Mouse (Mus musculus): Measurements from ENCODE around the gene Fcrlb.

The Fcrlb gene

DNA sequence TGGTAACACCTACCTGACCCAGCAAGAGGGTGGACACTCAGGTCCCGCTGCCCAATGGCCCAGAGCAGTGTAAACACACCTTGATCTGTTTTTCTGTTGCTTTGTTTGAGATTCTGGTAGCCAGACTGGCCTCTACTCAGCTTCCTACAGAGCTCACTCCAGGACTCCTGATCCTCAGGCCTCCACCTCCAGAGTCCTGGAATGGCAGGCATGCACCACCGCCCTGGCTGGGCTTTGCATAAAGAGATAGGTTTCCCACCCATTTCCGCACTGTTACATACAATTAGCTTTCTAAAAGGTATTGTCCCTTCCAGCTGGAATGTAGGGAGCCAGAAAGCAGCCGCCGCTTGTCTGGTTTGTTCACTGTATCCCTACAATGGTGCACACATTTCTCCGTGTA, 41.3 kb downstream of the Fcrlb start:
- DNase-seq (ENCODE audit: extremely low spot score, low spot score) = no peak

DNA sequence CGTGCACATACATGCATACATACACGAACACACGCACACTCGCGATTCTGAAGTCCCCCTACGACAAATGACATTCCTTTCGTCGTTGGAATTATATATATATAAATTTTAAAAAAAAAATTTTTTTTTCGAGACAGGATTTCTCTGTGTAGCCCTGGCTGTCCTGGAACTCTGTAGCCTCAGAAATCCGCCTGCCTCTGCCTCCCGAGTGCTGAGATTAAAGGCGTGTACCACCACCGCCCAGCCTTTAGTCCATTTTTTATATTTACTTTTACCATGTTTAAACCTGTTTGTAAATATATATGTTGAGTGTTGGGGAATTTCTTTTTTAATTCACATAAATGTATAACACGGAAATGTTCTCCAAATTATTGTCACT, 43.8 kb downstream of the Fcrlb start:
- DNase-seq (ENCODE audit: extremely low spot score, low spot score) = no peak

DNA sequence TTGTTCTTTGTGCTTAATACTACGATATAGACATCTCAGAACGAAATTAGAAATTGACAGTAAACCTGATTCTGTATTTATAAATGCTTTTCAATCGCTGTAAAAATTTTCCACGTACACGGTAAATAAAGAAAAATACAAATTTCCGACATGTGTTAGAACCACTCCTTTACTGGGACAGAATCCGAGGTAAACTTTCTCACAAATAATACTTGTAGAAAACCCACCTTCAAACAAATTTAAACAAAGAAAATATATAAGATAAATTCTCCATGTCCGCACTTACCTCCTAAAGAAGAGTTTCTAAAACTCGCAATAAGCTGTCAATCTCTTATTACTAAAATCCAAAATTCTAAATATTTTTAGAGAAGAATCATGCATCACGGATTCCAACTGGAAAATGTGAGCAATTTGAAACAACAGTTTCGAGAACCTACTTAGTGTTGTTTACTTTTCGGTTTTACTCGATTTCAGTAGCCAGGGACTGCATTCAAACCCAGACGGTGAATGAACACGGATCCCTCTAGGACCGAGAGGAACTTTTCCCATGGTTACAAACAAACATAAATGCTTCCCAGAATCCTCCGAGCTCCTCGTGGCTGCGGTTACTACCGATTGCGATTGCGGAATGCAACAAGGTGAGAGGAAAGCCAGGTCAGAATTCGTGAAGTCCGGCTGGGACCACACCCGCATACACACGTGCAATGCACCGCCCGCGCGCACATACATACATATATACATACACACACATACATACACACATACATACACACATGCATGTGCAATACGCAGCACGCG, 44.4 kb downstream of the Fcrlb start:
- DNase-seq (ENCODE audit: extremely low spot score, low spot score) = peak; percentile 80

DNA sequence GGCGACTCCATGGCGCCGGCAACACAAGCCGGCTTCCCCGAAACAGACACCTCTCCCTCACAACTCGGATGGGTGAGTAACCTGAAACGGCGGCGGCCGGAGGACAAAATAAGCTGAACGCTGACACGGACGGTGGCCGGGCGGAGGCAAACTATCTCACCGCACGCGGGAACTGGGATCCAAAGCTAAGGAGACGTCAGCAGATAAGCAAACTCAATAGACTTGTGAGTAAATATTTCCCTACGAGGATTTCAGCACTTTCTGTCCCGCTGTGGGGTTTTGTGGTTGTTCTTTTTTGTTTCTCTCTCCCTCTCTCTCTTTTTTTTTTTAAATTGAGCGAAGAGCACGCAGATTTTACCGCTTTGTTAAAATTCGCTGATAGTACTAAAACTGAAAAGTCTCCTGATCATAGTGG, 45.0 kb downstream of the Fcrlb start, which contains the start of gene Atf6:
TSS of gene Atf6 (minus strand) at position 81 of the 415 bp plus-strand sequence.
- peak; percentile 97 for DNase-seq (ENCODE audit: extremely low spot score, low spot score)

DNA sequence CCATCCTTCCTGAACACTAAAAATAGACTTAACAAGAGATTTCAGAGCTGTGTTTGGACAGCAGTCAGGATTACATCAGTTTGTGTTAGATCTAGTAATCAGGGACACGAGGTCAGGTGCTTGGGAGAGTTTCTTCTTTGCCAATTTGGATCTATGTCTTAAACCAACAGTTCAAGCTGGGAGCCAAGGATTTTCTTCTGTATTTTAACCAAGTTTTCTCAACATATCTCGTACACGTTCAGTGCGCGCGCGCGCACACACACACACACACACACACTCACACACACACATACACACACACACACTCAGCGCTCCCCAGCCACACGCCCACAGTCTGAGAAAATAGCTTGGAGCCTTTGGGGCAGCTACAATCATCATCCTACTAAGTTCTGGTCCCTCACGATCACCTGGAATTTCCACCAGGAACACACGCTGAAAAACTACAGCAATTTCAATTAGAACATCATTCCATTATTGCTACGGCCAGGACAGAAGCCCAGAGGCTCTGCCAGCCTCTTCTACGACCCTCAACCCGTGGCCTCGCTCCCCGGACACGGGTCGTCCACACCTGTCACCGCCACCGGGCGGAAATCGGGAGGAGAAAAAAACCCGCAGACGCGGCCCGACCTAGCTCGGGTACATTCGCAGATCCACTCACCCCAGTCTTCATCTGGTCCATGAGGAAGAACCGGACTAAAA, 45.6 kb downstream of the Fcrlb start:
- no peak for DNase-seq (ENCODE audit: extremely low spot score, low spot score)

DNA sequence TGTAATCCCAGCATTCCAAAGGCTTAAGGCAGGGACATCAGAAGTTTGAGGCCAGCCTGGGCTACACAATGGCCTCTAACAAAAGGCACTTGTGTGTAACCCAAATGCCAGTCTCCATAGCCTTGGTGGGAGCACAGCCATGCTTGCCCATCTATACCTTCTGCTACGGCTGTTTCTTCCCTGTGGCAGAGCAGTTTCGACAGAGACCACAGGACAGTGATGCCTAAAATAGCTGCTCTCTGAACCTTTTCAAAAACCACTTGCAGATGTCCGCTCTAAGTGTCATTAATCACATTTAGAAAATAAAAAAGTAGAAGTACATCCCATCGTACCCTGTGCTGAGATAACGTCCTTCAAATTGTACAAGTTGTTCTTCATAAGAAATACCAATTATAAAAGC, 47.3 kb downstream of the Fcrlb start:
- DNase-seq (ENCODE audit: extremely low spot score, low spot score) = no peak

DNA sequence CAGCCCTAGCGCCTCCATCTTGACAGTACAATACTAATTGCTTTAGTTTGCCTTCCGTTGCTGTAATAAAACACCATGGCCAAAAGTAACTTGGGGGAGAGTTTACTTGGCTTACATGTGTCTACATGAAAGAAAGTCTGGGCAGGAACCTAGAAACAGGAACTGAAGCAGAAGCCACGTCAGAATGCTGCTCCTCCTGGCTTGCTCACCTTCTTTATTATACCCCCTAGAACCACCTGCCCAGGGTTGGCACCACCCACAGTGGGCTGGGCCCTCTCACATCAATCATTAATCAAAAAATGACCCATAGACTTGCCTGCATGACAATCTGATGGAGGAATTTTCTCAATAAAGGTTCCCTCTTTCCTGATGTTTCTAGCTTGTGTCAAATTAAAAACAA, 48.0 kb downstream of the Fcrlb start:
- no peak for DNase-seq (ENCODE audit: extremely low spot score, low spot score)

DNA sequence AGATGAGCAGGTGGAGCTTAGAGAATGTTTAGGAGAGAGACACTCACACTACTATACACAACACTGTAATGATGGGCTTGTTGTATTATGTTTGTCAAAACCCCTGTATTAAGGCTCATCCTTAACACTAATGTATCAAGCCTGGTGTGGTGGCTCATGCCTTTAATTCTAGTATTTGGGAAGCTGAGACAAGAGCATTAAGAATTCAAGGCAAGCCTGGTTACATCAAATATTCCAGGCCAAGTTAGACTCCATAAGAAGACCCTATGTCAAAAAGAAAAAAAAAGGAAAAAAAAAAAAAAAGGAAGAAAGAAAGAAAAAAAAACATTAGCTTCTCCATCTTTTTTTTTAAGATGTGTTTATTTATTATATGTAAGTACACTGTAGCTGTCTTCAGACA, 48.5 kb downstream of the Fcrlb start:
- DNase-seq (ENCODE audit: extremely low spot score, low spot score) = no peak

DNA sequence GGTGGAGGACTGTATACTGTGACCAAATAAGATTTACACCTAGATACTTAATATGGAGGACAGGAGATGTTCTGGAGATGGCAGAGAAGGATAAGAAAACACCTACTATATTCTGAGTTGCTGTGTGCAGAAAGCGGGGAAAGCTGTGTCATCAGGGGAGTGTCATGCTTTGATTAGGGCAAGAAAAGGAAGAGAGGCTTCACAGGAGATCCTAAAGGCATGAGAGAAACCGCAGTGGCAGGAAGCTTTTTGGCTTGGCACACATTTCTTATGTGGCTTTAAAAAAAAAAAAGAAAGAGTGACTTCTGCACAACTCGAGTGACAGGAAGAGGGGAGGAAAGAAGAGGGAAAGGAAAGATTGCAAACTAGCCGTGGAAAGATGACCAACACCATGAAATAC, 49.7 kb downstream of the Fcrlb start:
- DNase-seq (ENCODE audit: extremely low spot score, low spot score) = no peak

DNA sequence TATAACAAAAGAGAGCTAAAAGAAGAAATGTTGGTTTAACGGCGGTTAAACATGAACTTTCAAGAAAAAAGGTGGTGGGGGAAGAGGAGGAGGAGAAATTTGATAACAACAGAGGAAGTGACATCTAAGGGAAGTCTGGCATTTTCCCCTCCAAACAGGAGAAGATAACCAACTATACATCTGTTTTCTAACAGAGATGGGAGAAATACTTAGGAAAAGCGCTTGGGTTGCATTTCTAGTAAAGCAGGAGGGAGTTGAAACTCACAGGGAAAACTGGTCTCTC, 50.4 kb downstream of the Fcrlb start:
- DNase-seq (ENCODE audit: extremely low spot score, low spot score) = no peak

DNA sequence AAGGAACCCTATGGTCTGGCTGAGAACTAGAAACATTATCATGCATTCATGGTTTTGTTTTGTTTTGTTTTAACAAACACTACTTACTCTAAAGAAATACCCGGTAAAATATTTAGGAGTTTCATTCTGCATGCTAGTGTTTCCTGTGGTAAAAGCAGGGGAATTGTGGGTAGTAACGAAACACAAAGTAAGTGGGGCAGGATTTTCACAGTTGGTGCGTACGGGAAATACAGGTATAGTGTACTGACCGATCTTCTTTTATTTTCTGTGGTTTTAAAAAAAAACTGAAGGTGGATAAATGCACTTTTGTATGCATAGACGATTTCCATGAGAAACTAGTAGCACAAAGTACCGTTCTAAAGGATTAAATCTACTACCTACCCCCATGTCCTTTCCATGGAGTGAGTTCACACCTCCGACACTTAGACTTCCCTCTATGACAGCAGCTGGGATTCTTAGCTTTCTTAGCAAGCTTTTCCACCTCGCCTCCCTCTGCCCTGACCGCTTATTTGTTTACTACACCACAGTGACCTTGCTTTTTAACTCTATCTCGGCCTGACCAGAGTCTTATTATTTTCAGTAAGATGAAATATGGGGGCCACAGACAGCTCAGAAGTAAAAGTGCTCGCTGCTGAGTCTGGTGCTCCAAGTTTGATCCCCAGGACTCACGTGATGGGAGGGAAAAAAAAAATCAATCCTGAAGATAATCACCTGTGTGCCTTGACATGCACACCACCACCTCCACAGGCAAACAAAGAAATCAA, 50.9 kb downstream of the Fcrlb start:
- DNase-seq (ENCODE audit: extremely low spot score, low spot score) = no peak

DNA sequence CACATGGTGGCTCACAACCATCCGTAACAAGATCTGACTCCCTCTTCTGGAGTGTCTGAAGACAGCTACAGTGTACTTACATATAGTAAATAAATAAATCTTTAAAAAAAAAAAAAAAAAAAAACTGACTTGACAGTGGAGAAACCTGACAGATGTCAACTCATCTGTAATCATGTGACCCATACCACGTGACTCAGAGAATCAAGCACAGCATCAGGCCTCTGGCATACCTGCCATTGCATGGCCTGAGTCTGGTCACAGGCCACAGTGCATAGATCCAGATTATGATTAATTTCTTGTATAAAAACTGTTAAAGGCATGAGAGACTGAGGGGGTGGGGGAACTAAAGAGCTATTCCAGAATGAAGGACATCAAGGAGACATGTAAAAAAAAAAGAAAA, 53.9 kb downstream of the Fcrlb start:
- DNase-seq (ENCODE audit: extremely low spot score, low spot score) = no peak

DNA sequence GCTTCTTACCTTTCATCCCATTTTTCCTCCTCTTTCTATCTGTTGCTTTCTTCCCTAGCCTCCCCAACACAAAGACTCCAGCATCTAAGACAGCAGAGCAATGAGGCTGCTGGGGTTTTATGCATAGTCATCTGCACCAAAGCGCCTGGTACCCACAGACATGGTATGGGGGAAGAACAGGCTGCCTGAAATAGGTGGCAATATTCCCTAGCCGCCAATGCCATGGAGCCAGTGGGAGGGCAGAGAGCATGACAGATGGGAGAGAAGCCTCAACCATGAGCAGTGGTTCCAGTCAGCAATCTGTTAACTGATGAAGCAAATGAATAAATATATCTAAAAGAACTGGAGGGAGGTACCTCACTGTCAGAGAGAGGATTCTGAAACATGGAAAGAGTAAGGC, 55.4 kb downstream of the Fcrlb start:
- DNase-seq (ENCODE audit: extremely low spot score, low spot score) = no peak

Measured in neural tube, embryonic 10.5 days (tissue).